Mouse (Mus musculus): ENCODE data around the gene Ptprg.
A peak's percentile ranks its signal among the peaks of the same experiment; 100 is the strongest.

The Ptprg gene

GRCm38 (mm10) chr14:11683386-11684081 lies 130.2 kb downstream of the Ptprg start:
- DNase-seq (ENCODE audit: extremely low spot score) = peak; percentile 39

GRCm38 (mm10) chr14:11684104-11684503 lies 130.8 kb downstream of the Ptprg start:
- no peak for DNase-seq (ENCODE audit: extremely low spot score)

- no peak for DNase-seq (ENCODE audit: extremely low spot score)
These were observed 134.2 kb downstream of the Ptprg start for GRCm38 (mm10) chr14:11687541-11687940.

DNA sequence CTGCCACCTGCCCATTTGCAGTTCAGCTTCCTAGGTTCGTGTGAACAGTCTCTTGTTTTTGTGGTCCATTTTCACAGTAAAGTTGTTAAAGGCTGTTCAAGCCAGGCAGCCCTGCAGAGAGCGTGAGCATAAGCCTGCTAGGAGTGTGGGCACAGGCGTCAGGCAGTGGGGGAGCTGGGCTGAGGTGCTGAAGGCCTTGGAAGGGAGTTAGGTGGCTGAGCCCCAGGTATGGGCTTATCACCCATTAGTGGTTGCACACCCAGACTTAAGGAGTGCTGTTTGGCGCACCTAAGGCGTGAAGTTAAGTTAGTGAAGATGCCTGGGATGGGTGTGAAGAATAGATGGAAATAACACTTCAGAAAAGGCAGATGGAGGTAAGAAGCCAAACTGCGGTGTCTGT lies 134.8 kb downstream of the Ptprg start:
- no peak for DNase-seq (ENCODE audit: extremely low spot score)

- no peak for DNase-seq (ENCODE audit: extremely low spot score)
These were observed 136.7 kb downstream of the Ptprg start for GRCm38 (mm10) chr14:11690066-11690465.

DNA sequence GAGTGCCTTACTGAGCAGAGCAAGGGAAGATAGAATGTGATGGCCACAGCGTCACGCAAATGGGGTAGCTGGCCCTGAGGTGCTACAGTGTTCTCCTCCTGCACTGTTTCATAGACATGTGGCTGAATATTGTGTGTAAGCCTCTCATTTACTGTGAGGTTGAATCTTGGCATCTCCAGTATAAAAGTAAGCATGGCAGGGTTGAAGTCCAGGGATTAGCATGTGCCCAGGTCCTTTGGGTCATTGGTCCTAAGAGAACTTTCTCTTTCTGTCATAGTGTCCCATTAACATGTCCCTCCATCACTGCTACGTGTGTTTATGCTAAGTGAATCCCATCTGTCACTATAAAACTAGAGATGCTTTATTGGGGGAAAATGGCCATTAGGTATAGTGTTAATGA lies 138.2 kb downstream of the Ptprg start:
- no peak for DNase-seq (ENCODE audit: extremely low spot score)

GRCm38 (mm10) chr14:11698880-11699279 lies 145.5 kb downstream of the Ptprg start:
- no peak for DNase-seq (ENCODE audit: extremely low spot score)

- no peak for DNase-seq (ENCODE audit: extremely low spot score)
These were observed 146.3 kb downstream of the Ptprg start for GRCm38 (mm10) chr14:11699654-11700053.

GRCm38 (mm10) chr14:11701516-11702249 lies 148.4 kb downstream of the Ptprg start:
- DNase-seq (ENCODE audit: extremely low spot score) = no peak

DNA sequence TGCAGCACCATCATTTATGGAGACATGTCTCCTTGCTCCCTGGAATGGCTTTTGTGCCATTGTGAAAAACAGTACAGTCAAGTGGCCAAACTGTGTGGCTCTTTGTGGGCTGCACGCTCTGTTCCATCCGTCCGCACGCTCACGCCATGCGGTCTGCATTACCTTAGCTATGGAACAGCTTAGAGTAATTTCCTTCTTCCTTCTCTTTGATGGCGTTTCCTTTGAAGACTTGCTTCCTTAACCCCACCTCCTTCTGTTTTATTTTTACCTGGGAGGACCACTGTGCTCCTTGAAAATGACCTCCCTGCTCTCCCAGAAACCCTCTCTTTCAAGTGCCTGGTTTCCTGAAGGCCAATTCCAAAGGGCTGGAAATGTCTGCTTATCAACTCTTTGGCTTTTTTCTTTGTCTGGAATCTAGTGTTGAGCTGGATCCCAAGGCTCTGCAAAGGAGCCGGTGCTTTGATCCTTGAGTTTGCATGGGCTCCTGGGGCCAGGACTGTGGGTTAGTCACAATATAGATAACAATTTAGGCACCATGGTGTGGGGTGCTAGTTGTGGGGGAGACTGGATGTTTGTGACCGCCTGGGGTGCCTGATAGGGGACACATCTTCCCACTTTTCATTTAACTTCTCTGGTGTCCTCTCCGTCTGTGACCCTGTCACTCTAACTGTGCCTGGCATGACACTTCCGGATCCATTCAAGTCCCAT lies 149.6 kb downstream of the Ptprg start:
- DNase-seq (ENCODE audit: extremely low spot score) = no peak

DNA sequence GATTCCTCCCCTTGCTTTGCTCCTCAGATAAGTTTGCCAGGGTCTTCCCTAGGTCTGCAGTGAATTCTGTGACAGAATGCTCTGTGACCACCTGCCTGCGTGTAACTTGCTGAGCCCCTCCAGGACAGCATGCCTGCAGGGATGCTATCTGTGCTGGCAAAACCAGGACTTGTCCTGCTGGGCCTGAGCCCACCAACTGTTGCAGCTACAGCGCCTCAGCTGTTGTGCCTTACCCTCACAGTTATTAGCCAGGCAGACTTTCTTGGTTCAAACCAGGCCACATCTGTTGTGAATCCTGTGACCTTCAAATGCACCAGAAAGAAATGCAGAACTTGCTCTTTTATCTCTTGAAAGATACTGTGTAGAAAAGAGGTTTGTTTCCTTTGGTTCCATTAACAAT lies 151.5 kb downstream of the Ptprg start:
- no peak for DNase-seq (ENCODE audit: extremely low spot score)

DNA sequence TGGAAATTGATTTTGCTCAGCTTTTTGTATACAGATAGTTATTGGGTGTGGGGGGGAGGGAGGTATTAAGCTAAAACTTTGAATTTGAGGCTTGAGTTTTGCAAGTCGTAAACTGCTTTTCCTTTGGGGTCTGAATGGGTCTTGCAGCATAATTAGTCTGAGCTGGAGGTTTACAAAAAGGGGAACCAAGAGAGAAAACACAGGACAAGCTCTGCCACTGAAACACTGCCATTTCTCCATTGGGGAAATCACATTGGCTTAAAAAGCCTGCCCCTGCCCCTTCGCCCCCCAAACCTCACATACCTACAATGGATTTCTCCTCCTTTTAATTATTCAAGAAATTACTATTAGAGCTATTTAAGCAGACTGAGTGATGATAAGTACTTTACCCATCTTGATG lies 156.0 kb downstream of the Ptprg start:
- no peak for DNase-seq (ENCODE audit: extremely low spot score)

- no peak for DNase-seq (ENCODE audit: extremely low spot score)
These were observed 156.5 kb downstream of the Ptprg start for GRCm38 (mm10) chr14:11709798-11710197.

DNA sequence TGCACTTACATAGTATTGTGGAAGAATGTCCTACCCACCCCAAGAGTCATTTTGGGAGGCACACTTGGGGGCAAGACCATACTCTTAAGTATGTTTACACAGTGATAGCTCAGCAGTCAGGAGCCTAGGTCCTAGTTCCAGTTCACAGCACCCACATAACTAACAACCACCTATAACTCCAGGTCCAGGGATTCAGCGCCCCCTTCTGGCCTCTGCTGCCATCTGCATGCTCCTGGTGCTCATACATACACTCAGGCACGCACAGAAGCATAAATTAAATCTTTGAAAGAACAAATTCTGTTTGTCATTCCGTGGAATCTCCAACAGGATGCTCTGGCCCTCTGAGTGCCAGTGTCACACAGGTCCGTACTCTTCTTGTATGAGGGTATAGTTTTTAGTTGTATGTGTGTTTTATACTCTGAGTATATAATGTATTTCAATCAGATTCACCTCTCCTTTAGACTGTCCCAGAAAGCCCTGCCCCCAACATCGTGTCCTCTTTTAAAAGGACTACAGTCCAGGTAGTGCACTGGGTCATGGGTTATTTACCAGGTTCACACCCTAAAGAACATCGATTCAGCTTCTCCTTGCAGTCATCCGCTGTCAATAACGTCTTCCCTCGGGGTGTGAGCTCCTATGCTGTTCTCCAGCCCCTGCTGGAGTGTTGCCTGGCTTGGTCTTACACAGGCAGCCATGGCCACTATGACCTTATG lies 157.2 kb downstream of the Ptprg start:
- no peak for DNase-seq (ENCODE audit: extremely low spot score)

DNA sequence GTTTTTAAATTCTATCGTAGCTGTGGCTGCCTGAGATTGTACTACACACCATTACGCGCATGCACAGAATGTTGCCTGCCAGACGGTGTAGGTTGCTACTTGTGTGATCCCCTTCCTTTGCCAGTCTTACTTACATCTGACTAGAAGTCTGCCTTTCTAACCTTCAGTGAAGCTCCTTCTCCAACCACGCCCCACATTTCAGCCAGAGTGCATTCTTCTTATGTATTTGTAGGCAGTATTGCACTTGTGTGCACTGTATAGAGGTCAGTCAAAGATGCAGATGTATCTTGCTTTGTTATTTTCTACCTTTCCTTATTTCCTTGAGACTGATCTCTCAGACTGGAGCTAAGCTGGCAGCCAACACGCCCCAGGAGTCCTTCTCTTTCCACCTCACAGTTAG lies 158.8 kb downstream of the Ptprg start:
- no peak for DNase-seq (ENCODE audit: extremely low spot score)

DNA sequence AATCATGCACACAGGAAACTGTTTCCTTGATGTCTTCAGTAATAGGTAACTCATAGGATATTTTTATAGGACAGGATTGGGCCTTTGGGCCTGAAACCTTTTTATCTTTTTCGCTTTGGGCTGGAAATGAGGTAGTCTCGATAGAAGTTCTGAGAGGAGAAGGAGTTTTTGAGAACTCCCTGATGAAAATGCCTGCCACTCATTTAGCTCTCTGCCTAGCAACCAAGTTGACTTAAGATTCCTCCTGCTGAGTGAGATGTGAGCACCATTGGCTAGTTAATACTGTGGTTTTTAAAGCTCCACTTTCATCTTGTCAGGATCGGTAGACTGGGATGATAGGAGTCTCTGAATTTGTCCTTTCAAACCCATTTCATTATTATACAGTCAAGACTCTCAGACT lies 162.9 kb downstream of the Ptprg start:
- no peak for DNase-seq (ENCODE audit: extremely low spot score)

- no peak for DNase-seq (ENCODE audit: extremely low spot score)
These were observed 164.9 kb downstream of the Ptprg start for GRCm38 (mm10) chr14:11718201-11718600.

DNA sequence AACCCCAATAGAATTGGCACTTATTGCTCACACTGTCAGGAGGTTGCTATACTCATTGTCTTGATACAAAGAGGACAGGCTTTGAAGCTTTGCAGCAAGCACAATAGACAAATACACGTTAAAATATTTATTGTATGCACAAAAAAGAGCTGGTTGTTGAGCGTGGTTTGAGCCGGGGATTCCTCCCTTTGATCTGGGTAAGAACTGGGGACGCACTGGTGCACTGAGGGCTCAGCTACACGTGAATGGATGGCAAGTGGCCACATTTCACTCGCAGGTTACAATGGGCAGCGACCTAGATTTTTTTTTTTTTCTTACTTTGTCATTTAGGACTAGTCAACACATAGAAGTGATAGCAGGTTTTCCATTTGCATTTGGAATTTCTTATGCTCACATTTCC lies 165.9 kb downstream of the Ptprg start:
- DNase-seq (ENCODE audit: extremely low spot score) = no peak

DNA sequence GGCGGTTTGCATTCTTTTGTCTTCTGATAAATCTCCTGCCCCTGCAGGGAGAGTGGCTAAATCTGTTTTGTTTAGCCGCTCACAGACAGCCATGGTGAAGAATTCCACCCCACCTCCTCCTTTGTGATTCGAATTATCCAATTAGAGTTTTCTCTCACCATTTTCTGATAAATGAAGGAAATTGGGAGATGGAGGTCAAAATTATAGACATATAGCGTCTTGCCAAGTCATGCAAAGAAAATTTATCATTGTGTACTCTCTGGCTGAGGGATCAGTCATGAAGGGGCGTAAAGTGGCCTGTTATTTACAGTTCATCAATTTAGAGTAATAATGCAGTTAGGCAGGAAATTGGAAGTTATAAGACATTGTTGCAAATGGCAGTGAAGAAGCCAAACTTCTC lies 168.8 kb downstream of the Ptprg start:
- no peak for DNase-seq (ENCODE audit: extremely low spot score)

DNA sequence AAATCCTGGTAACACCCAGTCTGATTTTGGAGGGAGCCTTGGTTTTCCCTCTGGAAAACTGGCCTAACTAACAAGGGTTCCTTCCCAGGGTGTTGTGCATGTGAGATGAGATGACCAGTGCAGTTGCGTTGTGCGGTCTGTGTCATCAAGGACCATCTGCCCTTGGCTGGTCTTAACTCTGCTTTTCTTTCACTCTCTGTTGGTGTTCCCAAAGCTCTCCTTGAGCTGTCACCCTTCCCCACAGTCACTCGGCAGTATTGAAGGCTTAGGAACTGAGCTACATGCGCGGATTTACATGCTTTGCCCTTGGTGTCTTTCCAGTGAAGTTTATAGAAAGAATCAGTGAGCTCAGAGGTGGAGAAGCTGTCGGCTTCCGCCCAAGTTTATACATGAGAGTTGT lies 170.5 kb downstream of the Ptprg start:
- DNase-seq (ENCODE audit: extremely low spot score) = no peak

DNA sequence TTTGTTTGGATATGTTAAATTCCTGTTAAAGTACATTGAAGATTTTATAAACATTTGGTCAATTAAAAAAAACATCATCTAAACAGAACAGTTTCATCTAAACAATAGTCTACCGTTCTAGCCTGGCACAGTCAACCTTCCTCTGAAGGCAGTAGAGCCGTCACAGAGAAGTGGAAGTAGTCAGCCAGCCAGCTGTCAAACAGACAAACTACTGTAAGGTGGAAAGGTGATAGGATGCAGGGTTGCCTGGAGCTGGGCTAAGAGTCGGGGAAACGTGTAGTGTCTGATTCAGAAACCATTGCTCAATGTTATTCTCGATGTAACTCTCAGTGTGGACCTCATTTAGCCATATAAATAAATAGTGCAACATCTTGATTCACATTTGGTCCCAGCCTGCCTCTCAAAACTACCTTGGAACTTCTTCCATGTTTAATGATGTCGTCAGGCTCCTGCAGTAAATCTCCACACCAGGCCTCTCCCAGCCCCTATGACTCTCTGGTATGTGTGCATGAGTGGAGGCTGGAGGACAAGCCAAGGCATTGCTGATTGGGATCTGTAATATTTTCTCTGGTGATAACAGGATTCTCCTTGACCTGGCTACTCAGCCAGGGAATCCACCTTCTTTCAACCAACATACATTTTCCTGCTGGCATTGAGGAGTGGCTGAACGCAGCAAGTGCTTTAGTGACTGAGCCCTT lies 178.0 kb downstream of the Ptprg start:
- no peak for DNase-seq (ENCODE audit: extremely low spot score)

GRCm38 (mm10) chr14:11732376-11732775 lies 179.0 kb downstream of the Ptprg start:
- no peak for DNase-seq (ENCODE audit: extremely low spot score)

Measured in embryo, embryonic 9.5 days (tissue).